Mouse (Mus musculus) erythroblast, embryonic 14.5 days (primary cell): ENCODE measurements around the gene Cfd. TPM values are rescaled to one million over a fixed set of nuclear protein-coding genes. Genes with fewer than 3 reads are reported as not detected.

ENCODE experiments used
- H3K27me3 ChIP-seq: 2 replicates; pipeline ENCODE4 v1.6.1; 2012; ENCODE audit warnings: inconsistent platforms; ENCODE audit not compliant: control insufficient read depth
- H3K36me3 ChIP-seq: 2 replicates; pipeline ENCODE4 v1.6.1; 2012; ENCODE audit warnings: mild to moderate bottlenecking, inconsistent platforms; ENCODE audit not compliant: control insufficient read depth
- H3K4me1 ChIP-seq: 2 replicates; pipeline ENCODE4 v1.6.1; 2012; ENCODE audit warnings: inconsistent platforms; ENCODE audit not compliant: control insufficient read depth
- H3K4me3 ChIP-seq: replicated peaks from 2 replicates; pipeline ENCODE3; 2012; ENCODE audit warnings: moderate library complexity, mild to moderate bottlenecking, inconsistent platforms
- H3K9me3 ChIP-seq: 2 replicates; pipeline ENCODE4 v1.6.1; 2012; ENCODE audit warnings: low read length, inconsistent platforms, mixed read lengths; ENCODE audit not compliant: control insufficient read depth
- GATA1 ChIP-seq: IDR thresholded peaks from 2 replicates; pipeline ENCODE4 v1.6.1; 2012; ENCODE audit warnings: low read length, inconsistent platforms, mixed read lengths
- TAL1 ChIP-seq: IDR thresholded peaks from 3 replicates; pipeline ENCODE4 v1.6.1; 2012; ENCODE audit warnings: low read length, inconsistent platforms, mixed read lengths
- polyA plus RNA-seq: library from polyadenylated mRNA; stranded (reverse); fragments of >175 nt; gene quantifications from 2 replicates; pipeline ENCODE4 v1.2.3, GENCODE M21; 2012

Gene Cfd
- polyA plus RNA-seq, 1 experiment = not detected

DNA sequence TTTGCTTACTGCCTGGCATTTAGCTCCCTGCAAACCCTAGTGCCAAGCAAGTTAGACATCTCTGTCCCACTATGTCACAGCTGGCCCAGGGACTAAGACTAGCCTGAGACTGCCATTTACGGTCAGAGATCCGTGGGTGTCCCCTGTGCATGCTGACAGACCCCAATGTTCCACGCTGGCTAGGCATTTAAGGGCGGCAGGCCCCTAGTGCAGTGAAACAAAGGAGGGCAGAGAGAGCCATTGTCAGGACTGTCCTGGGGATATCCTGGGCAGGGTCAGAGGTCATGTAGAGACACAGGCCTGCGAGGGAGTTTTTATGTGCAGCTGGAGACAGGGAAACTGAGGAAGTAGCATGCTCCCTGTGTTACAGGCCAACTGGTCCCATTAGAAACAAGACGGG is 43.2 kb downstream of the Cfd start:
- no peak for TF ChIP-seq GATA1
- TF ChIP-seq TAL1 = no peak
- no peaks in the 10 kb centered on the region for H3K9me3 ChIP-seq
- H3K36me3 ChIP-seq = peaks cover 53% of the 10 kb centered on the region
- no peak overlapping the region for H3K4me3 ChIP-seq
- H3K27me3 ChIP-seq = no peaks in the 10 kb centered on the region
- peaks cover 46% of the 10 kb centered on the region for H3K4me1 ChIP-seq

DNA sequence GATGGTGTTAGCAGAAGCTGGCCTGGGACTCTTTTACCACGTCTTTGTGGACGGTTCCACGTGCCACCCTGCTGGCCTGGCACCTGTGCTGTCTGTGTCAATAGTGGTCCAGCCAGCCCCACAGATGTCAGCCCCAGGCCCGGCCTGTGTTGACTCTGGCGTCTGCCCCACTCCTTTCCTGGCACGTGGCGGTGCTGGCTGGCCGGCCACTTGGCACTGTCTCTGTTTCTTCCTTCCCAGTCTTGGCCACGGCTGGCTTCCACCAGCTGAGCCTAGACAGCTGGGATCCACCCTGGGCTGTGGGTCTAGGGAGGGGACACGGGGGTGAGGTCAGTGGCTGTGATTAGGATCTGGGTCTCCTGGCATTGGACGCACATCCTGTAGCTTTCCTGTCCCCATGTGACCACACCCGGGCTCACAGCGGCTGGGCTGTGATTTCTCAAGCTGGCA is 43.6 kb downstream of the Cfd start:
- Histone ChIP-seq H3K36me3 (peaks cover 55% of the 10 kb centered on the region), H3K4me3 (no peak overlapping the region), H3K27me3 (no peaks in the 10 kb centered on the region), H3K4me1 (peaks cover 46% of the 10 kb centered on the region), H3K9me3 (no peaks in the 10 kb centered on the region)
- TF ChIP-seq TAL1 (no peak), GATA1 (no peak)

DNA sequence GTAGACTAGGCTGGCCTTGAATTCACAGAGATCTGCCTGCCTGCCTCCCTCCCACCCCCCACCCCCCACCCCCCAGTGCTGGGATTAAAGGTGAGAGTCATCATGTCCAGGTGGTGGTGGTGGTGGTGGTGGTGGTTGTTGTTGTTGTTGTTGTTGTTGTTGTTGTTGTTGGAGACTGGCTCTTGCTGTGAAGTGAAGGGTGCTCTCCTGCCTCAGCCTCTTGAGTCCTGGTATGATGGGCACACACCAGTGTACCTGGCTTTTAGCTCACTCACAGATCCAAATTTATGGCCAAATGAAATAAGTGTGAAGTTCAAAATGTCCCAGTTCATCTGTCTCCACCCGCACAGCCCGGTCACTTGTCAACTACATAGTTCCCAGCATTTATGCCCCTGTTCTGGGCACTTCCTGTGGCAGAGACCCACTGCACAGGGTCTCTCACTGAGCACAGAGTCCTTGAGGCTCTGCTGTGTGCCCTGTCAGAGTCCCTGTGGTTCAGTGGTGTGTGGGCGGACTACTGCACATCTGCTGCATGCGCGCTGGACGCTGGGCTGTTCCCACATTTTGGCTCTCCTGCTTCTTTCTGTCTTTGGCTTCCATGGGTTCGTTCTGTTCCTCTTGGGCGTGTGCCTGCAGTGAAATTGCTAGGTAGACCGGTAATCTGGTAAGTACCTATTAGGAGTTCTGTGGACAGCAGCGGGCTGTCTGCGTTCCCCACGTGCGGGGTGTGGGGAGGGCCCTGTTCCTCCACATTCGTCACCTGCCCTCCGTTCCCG is 44.3 kb downstream of the Cfd start:
- TF ChIP-seq GATA1 (no peak), TAL1 (no peak)
- Histone ChIP-seq H3K36me3 (peaks cover 57% of the 10 kb centered on the region), H3K27me3 (no peaks in the 10 kb centered on the region), H3K4me3 (no peak overlapping the region), H3K4me1 (peaks cover 48% of the 10 kb centered on the region), H3K9me3 (no peaks in the 10 kb centered on the region)

DNA sequence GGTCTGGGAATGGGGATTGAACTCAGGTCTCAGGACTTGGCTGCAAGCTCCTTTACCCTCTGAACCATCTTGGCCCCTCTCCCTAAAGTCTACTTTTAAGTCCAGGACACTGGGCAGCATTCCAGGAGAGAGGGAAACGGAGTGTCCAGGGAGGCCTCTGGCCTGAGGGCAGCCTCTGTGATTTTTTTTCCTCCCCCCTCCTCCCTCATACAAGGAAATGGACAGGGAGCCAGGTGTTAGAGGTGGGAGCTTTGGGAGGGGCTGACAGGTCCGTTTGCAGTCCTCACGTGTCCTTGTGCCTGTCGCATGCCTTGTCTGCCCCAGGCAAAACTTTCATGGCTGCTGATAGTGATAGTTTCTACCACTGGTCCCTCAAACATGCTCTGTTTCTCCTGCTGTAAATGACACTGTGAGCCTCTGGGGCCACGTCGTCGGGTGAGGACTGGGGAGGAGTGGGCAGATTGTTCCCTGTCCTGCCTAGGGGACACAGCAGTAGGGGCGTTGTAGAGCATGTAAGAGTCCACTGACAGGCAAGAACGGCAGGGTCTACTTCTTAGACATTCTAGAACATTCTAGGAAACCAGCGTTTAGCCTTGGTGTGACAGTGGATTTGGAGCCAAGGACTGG is 45.7 kb downstream of the Cfd start:
- Histone ChIP-seq H3K4me3 (no peak overlapping the region), H3K27me3 (no peaks in the 10 kb centered on the region), H3K36me3 (peaks cover 48% of the 10 kb centered on the region), H3K4me1 (peaks cover 48% of the 10 kb centered on the region), H3K9me3 (no peaks in the 10 kb centered on the region)
- no peak for TF ChIP-seq GATA1
- TF ChIP-seq TAL1 = no peak

DNA sequence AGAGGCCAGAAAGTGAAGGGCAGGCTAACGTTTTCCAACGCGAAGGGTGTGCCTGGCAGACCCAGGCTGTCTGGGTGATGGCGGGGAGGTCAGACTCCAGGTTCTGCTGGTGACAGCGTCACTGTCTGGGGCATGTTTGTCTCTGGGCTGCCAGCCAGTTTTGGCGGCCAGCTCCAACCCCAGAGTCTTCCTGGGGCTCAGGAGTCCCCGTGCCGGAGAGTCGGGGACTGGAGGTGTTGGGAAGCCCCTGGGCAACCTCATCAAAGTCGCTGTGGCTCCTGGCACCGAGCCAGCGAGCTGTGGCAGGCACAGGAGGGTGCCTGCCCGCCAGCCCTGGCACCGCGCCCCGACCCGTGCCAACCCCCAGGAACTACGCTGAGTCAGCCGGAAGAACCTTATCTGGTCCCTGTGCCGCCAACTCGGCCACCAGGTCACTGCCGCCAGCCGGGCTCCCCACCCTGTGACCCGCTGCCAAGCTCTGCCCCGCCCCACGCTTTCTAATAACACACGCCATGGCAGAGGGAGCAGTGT is 46.3 kb downstream of the Cfd start:
- Histone ChIP-seq H3K36me3 (peaks cover 45% of the 10 kb centered on the region), H3K9me3 (no peaks in the 10 kb centered on the region), H3K4me1 (peaks cover 49% of the 10 kb centered on the region), H3K27me3 (no peaks in the 10 kb centered on the region), H3K4me3 (peak overlapping the region; percentile 12)
- TF ChIP-seq TAL1 (no peak), GATA1 (no peak)

DNA sequence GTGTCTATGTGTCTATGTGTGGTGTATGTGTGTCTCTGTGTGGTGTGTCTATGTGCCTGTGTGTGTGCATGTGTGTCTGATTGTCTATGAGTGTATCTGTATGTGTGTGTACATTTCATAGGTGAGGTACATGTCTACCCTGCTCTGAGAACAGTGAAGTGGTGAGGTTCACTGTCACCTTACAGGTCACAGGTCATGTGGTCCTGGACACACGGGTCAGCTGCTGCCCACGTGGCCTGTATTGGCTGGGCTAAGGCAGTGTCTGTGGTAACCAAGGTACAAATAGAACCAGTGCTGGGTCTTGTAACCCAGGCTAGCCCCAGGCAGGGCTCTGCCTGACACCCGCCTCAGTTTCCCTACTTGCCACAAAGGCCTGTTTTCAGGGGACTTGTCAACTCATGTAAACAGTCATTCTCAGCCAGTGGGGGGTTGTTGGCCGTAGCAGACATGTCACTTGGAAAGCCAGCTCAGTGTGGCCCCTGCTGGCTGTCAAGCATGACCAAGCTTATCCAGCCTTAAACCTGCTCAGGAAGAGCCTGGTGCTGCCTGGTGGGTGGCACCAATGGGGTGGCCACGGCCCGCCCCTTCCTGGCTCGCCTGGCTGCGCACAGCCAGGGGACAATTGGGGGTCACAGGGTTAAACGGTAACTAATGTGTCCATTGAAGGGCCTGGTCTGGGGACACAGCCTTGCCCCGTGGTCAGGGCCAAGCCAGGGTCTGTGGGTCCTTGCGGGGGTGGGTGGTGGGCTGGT is 47.3 kb downstream of the Cfd start:
- peaks cover 35% of the 10 kb centered on the region for H3K36me3 ChIP-seq

DNA sequence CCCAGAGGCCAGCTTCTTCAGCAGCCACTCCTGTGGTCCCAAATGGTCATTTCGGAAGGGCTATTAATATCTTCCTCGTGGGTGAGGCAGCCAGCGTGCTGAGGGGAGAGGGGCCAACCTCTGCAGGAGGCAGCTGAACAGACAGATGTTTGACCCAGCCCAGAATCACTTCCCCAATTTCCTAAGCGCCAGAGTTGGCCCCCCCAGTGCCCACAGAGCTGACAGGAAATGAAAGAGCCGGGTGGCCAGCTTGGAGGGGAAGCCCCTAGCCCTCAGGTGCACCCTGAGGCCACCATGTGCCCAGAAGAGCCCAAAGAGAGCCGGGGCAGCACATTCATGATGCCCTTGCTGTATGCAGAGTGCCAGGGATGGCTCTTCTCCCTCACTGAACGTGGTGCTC is 50.1 kb downstream of the Cfd start:
- no peaks in the 10 kb centered on the region for H3K27me3 ChIP-seq
- H3K36me3 ChIP-seq = peaks cover 20% of the 10 kb centered on the region
- peaks cover 72% of the 10 kb centered on the region for H3K4me1 ChIP-seq
- no peak for TF ChIP-seq GATA1
- no peak for TF ChIP-seq TAL1
- H3K9me3 ChIP-seq = no peaks in the 10 kb centered on the region
- H3K4me3 ChIP-seq = no peak overlapping the region

More for the DNA sequence above, 47.3 kb downstream of the Cfd start:
- no peak overlapping the region for H3K4me3 ChIP-seq
- H3K27me3 ChIP-seq = no peaks in the 10 kb centered on the region
- TF ChIP-seq TAL1 (no peak), GATA1 (no peak)
- no peaks in the 10 kb centered on the region for H3K9me3 ChIP-seq
- H3K4me1 ChIP-seq = peaks cover 54% of the 10 kb centered on the region

Other genes starting within 250 kb of the Cfd start
- gene Odf3l2, start 245.1 kb upstream of the Cfd start, polyA plus RNA-seq = not detected in 2 replicates
- gene Madcam1, start 226.3 kb upstream of the Cfd start, polyA plus RNA-seq = 0.03 TPM in 1 of 2 replicates, not detected in the other
- 15.5 and 17.8 TPM in 2 replicates for gene Tpgs1, start 221.5 kb upstream of the Cfd start, polyA plus RNA-seq
- 65.0 and 72.0 TPM in 2 replicates for gene Cdc34, start 208.7 kb upstream of the Cfd start, polyA plus RNA-seq
- gene Gzmm, start 201.8 kb upstream of the Cfd start, polyA plus RNA-seq = 0.08 and 0.09 TPM in 2 replicates
- gene Bsg, start 186.4 kb upstream of the Cfd start, polyA plus RNA-seq = 836 and 840 TPM in 2 replicates
- 0.08 and 0.15 TPM in 2 replicates for gene Hcn2, start 174.2 kb upstream of the Cfd start, polyA plus RNA-seq
- 2.1 and 2.5 TPM in 2 replicates for gene Polrmt, start 144.3 kb upstream of the Cfd start, polyA plus RNA-seq
- not detected in 2 replicates for gene Fgf22, start 135.8 kb upstream of the Cfd start, polyA plus RNA-seq
- gene Rnf126, start 123.9 kb upstream of the Cfd start, polyA plus RNA-seq = 35.3 and 45.1 TPM in 2 replicates
- gene Fstl3, start 113.6 kb upstream of the Cfd start, polyA plus RNA-seq = 0.02 and 0.04 TPM in 2 replicates
- 0.02 TPM in 1 of 2 replicates, not detected in the other for gene Prss57, start 99.9 kb upstream of the Cfd start, polyA plus RNA-seq
- gene Palm, start 97.3 kb upstream of the Cfd start, polyA plus RNA-seq = 0.34 and 0.52 TPM in 2 replicates
- gene Misp, start 69.9 kb upstream of the Cfd start, polyA plus RNA-seq = not detected in 2 replicates
- 46.1 and 67.9 TPM in 2 replicates for gene Ptbp1, start 36.4 kb upstream of the Cfd start, polyA plus RNA-seq
- 3.5 TPM in 2 replicates for gene Prtn3, start 16.4 kb upstream of the Cfd start, polyA plus RNA-seq
- gene Plppr3, start 16.2 kb upstream of the Cfd start, polyA plus RNA-seq = 0.06 and 0.11 TPM in 2 replicates
- gene Elane, start 4.6 kb upstream of the Cfd start, polyA plus RNA-seq = 1.5 and 1.8 TPM in 2 replicates
- gene Med16, start 18.1 kb downstream of the Cfd start, polyA plus RNA-seq = 4.1 and 4.9 TPM in 2 replicates
- gene Gm26602, start 20.0 kb downstream of the Cfd start, polyA plus RNA-seq = 0.21 TPM in 1 of 2 replicates, not detected in the other
- gene Kiss1r, start 26.1 kb downstream of the Cfd start, polyA plus RNA-seq = 0.01 TPM in 1 of 2 replicates, not detected in the other
- gene R3hdm4, start 30.4 kb downstream of the Cfd start, polyA plus RNA-seq = 9.9 and 13.0 TPM in 2 replicates
- 1.0 and 1.4 TPM in 2 replicates for gene Arid3a, start 36.2 kb downstream of the Cfd start, polyA plus RNA-seq
- gene Wdr18, start 69.3 kb downstream of the Cfd start, polyA plus RNA-seq = 4.4 and 4.9 TPM in 2 replicates
- gene Grin3b, start 79.9 kb downstream of the Cfd start, polyA plus RNA-seq = 0.01 TPM in 1 of 2 replicates, not detected in the other
- gene Tmem259, start 93.5 kb downstream of the Cfd start, polyA plus RNA-seq = 47.6 and 49.5 TPM in 2 replicates
- 0.59 and 0.74 TPM in 2 replicates for gene Cnn2, start 97.7 kb downstream of the Cfd start, polyA plus RNA-seq
- gene Abca7, start 105.6 kb downstream of the Cfd start, polyA plus RNA-seq = 7.6 and 7.9 TPM in 2 replicates
- 1.5 and 1.7 TPM in 2 replicates for gene Arhgap45, start 125.8 kb downstream of the Cfd start, polyA plus RNA-seq
- gene Polr2e, start 148.9 kb downstream of the Cfd start, polyA plus RNA-seq = 11.9 and 17.1 TPM in 2 replicates
- 551 and 700 TPM in 2 replicates for gene Gpx4, start 156.3 kb downstream of the Cfd start, polyA plus RNA-seq
- gene Sbno2, start 214.7 kb downstream of the Cfd start, polyA plus RNA-seq = 3.4 and 3.9 TPM in 2 replicates
- 69.2 and 71.6 TPM in 2 replicates for gene Stk11, start 224.9 kb downstream of the Cfd start, polyA plus RNA-seq
- 139 and 144 TPM in 2 replicates for gene Atp5d, start 247.8 kb downstream of the Cfd start, polyA plus RNA-seq
- gene Cbarp, start 250.0 kb downstream of the Cfd start, polyA plus RNA-seq = 0.15 and 0.52 TPM in 2 replicates